Mouse (Mus musculus): ENCODE results near the gene Sars.
A peak's percentile ranks its signal among the peaks of the same experiment; 100 is the strongest.

The Sars gene

DNA sequence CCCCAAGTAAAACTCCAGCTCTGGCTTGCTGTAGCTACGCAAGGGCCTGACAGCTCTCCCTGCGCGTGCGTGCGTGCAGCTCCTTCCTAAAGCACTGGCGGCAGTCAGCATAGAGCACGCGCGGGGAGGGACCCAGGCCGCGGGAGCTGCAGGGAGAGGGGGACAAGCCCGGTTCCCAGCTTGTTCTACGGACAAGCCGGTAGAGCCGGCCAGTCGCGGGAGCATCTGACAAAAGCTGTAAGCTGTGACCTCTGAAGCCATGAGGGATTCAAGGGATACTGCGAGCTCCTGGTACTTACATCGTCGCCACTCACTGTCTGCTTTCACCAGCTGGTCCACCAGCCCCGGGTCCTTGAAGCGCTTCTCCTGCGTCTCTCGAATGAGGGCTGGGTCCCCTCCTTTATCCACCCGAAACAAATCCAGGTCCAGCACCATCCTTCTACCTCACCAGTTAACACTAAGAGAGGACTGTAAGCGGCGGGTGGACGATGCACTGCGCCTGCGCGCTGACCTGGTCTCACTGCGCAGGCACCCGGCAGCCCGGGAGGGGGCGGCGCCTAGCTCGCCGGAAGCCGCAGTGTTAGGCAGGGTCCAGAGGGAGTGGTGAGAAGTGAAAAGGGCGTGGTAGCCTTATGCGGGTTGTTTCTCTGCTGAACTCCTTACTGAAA is at the start of gene Sars:
Sars (minus strand) TSS at position 512 of the 668 bp plus-strand sequence.
- DNase-seq (ENCODE audit: low spot score): peak; percentile 94

DNA sequence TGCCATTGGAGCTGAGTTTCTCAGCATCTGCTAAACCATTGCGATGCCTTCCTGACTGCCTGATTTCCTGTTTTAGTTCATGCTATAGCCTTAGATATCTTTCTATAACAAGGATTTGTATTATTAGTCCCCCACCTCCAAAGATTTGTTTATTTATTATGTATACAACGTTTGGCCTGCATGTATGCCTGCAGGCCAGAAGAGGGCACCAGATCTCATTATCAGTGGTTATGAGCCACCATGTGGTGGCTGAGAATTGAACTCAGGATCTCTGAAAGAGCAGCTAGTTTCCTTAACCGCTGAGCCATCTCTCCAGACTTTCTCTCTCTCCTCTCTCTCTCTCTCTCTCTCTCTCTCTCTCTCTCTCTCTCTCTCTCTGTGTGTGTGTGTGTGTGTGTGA is 45.0 kb upstream of the Sars start:
- no peak for DNase-seq (ENCODE audit: low spot score)

DNA sequence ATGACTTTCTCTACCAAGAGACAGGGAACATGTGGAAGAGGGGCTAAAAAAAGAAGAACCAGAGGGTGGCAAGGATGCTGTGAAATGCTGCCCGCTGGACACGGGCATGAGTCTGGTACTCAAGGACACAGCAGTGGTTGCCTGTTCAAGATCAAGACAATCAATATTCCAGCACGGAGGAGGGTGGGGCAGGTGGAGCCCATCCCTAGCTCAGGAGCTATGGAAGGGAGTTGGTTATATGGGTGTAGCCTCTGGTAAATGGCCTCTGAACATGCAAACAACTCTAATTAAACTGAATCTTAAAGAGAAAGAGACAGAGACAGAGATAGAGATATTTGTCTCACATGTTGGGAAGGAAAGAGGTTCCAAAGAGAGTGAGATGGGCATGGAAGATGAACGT is 39.7 kb upstream of the Sars start:
- DNase-seq (ENCODE audit: low spot score): no peak

DNA sequence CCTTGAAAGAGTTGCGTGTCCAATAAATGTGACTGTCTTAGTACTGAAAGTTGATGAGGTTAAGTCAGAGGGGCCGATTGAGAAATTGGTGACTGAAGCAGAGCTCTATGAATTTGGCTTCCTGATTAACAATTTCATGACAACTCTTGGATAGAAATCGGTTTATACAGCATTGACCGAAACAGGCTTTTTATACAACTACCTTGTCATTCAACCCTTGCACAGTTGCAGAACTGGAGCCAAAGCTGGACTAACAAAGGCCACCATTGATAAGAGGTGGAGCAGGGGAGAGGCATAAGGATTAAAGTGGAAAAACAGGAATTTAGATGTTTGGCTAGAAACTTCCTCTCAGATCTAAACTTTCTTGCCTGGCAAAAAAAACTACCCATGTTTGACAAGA is 33.8 kb upstream of the Sars start:
- DNase-seq (ENCODE audit: low spot score): no peak

DNA sequence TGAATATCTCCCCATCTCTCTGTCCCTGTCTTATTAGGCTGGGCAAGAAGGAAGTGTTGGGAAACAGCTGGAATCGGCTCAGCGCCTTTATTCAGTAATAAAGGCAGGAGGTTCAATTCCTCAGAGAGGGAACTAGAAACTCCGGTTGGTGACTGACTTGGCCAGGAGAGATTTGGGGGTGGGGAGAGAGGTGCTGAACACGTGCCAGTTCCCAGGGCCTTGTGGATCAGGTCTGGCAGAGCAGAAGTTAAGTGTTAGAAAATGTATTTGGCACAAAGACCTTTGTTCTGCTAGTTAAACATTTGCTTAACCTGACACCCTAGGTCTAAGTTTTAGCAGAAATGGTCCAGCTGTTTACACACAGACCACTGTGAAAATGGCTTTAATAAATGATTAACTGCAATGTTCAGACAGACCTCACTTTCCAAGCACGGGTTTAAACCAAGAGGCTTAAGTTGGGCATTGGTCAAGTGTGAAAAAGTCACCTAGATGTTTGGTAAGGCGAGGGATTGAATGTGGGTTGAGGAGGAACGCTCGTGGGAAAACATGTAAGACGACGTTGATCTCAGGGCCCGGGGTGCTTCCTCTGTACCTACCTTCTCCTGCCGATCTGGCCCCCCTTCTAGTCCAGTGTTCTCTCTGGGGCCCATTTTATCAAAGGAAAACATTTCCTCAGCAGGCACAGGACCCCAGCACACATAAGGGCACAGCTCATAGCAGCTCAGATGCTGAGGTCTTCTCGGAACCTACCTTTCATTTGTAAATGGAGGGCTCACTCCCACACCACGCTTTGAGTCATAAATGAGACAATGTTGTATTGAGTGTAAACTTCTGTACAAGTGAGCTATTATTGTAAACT is 32.0 kb upstream of the Sars start:
- DNase-seq (ENCODE audit: low spot score): no peak

DNA sequence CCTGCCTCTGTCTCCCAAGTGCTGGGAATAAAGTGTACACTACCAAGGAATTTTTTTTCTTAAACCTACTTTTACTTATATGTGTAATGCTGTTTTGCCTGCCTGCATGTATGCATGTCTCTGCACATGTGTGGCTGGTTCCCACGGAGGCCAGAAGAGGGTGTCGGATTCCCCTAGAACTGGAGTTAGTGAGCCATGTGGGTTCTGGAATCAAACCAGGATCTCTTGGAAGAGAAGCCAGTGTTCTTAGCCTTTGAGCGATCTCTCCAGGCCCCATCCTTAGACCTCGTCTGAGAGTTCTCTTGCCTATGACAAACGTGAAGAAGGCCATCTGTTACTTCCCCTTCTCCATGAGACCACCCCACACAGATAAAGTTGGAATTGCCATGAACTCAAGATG is 30.5 kb upstream of the Sars start:
- no peak for DNase-seq (ENCODE audit: low spot score)

DNA sequence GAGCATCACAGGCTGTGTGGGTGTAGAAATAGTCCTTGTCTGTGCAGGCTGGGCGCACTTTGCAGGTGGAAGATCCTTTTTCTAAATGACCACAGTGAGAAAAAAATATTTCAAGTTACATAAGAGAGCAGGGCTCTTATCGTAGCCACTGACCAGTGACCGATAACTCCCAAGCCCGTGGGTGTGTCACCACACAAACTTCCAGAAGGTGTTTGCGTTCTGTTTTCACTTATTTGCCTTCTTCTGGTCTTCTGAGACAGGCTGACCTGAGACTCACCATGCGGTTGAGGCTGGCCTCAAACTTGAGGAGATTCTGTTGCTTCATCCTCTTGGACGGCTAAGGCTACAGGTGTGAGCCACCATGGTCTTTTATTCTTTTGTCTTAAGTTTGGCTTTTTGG is 30.0 kb upstream of the Sars start:
- DNase-seq (ENCODE audit: low spot score): no peak

DNA sequence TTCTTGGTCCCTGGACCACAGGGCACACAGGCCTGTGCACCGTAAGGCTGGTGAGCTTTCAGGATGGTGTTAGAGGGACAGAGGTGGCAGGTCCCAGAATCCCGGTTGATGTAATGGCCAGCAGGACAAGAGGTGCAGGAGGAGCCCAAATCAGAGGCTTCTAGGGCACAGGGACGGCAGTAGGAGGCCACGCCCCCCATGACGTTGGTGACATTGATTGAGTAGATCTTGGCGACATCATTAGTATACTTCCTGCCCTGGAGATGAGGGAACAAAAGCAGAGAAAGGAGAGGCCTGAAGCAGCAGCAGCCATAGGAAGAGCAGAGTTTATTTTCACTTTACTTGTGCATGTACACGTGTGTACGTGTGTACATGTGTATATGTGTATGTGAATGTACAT is 22.8 kb upstream of the Sars start:
- DNase-seq (ENCODE audit: low spot score): no peak

DNA sequence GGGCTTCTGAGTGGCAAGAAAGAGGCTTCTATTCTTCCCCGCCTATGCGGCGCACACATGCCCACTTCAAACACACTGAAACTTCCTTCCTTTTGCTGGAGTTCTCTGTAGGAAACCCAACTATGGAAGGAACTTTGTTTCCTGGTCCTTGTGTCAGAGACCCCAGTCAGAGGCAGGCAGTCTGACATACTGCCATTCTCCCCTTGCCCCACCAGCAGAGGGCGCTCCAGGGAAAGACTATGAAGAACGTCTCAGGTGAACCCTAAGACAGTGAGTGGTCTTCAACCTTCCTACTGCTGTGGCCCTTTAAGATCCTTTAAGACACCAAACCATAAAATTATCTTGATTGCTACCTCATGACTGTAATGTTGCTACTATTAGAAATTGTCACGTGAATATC is 21.4 kb upstream of the Sars start:
- DNase-seq (ENCODE audit: low spot score): peak; percentile 36

DNA sequence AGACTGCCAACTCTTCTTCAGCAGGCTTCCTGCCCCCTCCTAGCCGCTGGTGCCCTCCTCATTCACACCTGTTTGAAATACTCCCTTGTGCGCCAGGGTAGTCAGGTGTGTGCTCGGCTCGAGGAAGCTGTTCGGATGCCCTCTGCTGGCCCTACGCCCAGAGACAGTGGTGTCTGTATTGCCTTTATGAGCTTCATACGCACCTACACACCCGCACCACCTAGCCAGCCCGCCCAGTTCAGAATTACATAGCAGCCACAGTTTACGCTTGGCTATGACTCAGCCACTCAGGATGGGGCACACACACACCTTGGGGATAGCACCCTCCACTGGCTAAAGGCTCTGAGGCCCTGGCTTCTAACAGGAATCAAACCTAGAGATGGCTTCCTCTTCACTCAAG is 13.9 kb upstream of the Sars start:
- peak; percentile 70 for DNase-seq (ENCODE audit: low spot score)

DNA sequence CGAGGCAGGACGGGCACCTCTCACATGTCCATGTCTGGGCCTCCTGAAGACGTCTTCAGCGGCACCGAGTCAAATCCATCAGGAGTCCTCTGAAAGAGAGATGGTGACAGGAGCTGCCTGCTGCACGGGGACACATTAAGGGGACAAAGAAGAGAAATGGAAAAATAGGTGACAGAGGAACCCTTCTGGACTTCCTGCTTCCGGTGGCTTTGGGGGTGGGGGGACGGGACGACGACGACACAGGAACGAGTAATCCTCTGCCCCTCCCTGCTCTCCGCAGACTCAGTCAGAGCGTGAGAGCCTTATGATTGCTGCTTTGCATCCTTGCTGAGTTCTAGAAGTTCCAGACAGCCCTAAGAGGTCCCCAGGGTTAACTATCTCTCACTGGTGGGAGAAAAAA is 13.4 kb upstream of the Sars start:
- DNase-seq (ENCODE audit: low spot score): peak; percentile 39

DNA sequence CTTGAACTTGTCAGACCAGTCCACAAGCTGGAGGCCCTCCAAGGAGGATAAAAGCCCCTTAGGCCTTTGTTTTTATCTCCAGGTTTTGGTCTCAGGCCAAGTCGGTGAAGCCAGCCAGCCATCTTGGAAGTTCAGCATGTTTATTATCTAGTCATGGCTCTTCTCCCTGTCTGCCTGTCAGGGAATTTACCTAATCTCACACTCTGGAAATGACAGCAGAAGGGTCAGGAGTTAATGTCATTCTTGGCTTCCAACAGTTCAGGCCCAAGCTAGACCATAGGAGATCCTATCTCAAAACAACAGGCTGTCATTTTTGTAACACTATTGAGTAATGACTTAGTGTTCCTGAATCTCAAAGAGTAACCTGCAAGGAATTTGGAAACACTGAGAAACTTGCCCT is 9.2 kb upstream of the Sars start:
- no peak for DNase-seq (ENCODE audit: low spot score)

DNA sequence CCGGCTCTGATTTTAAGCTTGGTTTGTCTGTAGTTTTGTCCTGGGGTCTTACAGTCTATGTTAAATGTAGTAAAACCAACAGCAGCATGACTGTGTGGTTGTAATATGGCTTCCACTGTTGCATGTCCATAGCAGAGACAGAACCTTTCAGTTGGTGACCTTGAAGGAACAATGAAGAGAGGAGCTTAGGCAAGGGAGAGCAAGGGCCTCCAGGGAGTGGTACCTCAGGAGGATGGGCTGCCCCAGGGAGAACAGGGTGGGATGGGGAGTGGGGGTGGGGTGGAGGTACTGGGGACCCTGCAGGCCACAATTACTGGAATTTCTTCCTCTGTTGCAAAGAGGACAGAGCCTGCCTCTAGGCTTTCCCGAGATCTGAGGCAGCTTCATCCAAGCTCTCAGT is 7.0 kb upstream of the Sars start:
- DNase-seq (ENCODE audit: low spot score): no peak

DNA sequence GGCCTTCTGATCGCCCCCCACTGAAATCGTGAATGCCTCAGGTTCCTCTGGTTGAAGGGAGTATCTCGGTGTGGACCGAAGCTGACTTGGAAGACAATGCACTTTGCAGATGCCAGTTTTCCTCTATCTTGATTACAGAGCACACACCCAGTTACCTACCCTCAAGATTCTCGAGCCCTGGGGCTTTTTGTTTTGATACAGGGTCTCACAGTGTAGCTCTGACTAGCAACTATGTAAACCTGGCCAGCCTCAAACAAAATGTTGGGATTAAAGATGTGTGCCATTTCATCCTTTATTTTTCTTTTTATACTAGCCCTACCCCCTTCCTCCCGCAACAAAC is 327 bp upstream of the Sars start:
- no peak for DNase-seq (ENCODE audit: low spot score)

DNA sequence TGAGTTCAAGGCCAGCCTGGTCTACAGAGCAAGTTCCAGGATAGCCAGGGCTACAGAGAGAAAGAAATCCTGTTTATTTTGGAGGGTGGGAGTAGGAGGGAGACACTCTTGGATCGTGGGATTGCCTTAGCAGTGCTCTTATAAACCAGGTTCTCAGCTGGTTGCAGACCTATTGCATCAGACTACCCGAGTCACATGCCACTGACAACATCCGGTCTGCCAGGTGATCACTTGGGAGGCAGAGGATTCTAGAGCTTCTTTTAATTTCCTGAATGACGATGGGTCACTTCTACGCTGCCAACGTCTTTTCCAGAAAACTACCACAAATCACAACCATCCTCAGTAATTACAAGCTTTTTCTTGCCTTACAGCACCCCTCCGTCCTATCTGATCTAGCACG is 980 bp downstream of the Sars start:
- DNase-seq (ENCODE audit: low spot score): peak; percentile 88

DNA sequence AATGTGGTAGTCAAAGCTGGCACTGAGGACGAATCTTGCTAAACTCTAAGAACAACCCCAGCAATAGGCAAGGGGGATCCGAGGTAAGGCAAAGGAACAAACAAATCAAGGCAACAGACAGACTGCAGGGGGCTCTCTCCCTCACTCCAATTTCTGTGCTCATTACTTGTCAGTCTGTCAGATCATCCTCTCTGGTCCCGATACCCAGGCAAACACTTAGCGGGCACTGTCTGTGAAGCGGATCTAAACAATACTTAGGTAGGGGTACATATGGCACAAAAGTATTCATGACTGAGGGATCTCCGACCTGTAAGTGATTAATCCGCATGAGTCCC is 8.7 kb downstream of the Sars start:
- DNase-seq (ENCODE audit: low spot score): no peak

DNA sequence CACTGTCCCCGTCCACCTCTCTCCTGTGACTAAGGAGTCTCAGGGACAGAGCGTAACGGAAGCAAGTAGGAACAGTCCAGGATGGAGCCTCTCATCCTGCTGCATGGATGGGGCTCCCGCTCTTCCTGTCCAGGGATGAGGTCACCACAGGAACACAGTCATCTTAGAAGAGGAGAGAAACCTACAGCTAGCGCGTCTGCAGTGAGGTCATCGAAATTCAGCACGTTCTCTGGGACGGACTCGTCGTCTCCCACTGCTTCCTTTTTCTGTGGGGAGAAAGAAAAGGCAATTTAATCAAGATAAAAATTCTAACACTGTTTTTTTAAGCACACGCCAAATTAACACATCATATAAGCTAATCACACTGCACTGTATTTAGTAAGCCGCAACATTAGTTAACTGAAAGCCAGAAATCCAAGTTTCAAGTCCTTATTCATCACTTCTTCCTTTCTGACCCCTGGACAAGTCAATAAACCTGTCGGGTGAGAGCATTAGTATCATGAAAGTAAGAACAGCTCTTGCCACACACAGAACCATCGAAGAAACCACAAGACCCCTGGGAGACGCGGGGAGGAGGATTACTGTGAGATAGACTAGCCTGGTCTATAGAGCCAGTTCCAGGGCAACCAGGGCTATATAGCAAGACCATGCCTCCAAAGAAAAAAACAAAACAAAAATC is 9.2 kb downstream of the Sars start:
- DNase-seq (ENCODE audit: low spot score): peak; percentile 47

DNA sequence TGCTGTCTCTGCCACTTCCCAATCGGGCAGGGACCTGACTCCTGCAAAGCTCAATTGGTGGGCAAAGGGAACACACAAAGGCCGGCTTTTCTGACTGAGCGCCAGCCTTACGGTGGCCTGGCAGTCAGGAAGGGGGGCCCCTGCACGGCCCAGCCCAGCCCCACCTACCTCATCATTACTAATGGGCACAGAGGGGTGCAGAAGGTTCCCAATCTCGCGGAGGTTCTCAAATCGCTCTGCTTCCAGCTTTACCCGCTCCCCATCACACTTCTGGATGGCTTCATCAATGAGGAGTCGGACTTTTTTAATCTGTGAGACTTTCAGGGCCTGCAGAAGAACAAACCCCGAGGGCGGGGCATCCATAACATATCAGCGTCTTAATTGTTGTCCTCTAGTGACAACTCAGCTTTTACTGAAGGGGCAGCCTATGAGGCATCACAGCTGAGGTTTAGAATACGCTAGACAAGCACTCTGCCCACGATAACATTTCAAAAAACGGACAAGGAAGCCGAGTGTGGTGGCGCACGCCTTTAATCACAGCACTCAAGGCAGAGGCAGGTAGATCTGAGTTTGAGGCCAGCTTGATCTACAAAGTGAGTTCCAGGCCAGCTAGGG is 11.0 kb downstream of the Sars start:
- no peak for DNase-seq (ENCODE audit: low spot score)

DNA sequence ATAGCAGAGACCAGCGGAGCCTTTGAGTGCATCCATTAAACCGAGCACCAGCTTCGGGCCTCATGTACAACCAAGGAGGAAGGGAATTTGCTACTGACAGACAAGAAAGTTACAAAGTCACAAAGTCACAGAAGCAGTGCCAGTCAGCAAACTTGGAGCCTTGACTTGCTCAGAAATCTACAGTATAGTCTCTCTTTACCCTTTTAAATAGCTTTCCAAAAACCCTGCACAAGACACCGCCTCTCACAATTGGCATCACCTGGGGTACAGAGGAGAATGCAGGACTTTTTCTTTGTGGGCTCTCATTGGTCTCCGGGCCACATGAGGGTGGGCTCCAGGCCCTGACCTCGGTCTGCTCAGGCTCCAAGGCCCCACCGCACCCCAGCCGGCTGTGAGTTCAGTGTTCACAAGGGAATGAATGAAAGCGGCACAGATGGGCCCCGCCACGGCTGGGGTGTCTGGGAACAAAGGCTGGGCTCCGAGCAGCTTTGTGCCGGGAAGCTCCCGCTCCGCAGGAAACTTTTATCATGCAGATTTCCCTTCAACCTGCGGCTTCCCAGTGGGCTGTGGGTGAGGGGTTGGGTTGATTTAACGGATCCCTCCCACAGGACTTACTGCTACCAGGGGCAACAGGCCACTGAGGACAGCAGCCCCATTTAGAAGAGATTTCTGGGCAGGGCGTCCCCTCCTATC is 11.7 kb downstream of the Sars start:
- no peak for DNase-seq (ENCODE audit: low spot score)

DNA sequence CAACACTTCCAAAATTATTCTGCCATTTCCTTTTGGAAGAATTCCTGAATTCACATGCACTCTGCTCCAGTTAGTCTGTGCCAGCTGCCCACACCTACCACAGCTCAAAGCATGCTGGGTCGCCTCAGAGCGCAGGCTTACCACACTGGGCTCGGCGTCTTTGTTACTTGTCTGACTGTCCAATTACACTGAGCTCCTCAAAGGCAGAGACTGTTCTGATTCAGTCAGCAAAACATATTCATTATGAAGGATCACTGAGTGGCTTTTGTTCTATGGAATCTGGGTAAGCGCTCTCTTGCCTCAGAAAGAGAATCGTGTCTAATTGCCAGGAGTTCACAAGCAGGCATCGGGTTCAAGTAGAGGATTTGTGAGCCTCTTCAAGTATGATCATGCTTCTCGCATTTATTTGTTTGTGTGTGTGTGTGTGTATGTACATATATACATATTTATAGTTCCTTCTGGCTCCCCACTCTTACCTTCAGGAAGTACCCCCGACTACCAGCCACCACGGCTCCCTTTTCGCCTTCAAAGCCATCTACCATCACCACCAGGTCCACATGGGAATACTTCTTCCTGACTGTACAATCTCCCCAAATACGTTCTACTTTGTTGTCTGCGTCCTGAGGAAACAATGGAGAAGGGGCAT is 12.3 kb downstream of the Sars start:
- no peak for DNase-seq (ENCODE audit: low spot score)

DNA sequence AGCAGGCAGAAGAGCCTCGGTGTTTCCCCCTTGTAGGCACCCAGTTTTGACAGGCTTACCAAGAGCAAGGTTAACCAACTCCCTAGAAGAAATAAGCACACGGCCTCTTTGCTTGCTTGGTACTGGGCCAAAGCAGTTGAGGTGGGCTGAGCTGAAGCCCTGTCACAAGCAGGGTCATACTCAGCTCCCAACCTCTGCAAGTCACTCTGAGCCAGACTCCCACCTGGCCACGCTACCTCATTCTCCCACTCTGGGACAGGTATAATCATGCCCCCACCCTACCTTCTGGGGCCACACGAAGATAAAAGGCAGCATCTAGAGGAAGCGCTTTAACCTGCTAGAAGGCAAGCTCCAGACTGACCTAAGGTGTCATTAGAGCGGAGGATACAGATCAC is 19.4 kb downstream of the Sars start:
- no peak for DNase-seq (ENCODE audit: low spot score)

All from MN1 (cell line).